Mouse (Mus musculus): ENCODE results near the gene Med14. TPM values are rescaled to one million over a fixed set of nuclear protein-coding genes. Genes with fewer than 3 reads are reported as not detected.

Gene Med14
- total RNA-seq (2012; rRNA removed), result 10.3 and 11.8 TPM in 2 replicates
- total RNA-seq (2014; rRNA removed), result 12.7 and 15.0 TPM in 2 replicates
- polyA plus RNA-seq (2012; ENCODE audit: insufficient read length, low read depth), result 16.7 and 18.3 TPM in 2 replicates

DNA sequence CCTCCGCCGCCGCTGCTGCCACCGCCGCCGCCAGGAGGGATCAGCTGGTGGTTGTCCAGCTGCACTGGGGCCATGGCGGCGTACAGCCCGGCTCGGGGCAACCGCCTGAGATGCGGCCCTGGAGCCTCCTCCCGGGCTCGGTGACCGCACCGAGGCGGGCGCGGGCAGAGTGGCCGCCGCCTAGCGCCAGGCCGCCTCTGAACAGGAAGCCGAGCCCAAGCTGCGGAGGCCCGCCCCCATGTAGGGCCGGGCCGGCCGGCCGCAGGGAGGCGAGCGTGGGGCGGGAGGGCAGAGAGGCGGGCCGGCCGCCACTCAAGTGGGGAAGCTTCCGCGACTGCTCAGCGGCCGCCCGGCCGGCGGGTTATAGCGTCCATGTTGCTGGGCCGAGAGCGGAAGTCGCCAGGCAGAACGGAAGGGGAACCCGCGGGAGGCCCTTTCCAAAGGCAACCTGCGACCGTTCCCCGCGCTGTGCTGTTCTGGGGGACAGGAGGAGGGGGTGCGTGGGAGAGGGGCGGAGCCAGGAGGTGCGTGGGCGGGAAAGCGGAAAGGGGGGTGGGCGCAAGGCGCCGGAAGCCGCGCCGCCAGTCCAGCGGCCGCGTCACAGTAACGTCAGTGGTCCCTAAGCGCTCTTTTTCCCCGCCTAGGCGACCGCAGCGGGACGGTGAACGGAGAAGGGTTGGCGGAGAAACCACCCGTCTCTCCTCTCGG lies at the start of gene Med14:
Gene Med14, minus strand, starts transcription at position 448 of the 708 bp plus-strand sequence.
- dilution Hi-C loops (cut with MboI; ENCODE audit: extremely low pct_ligation_motif_present, extremely low pct_unique_long_range_greater_than_20kb, low sequenced_read_pairs), result no loop called here
- no peaks in the 10 kb centered on the region for H3K27me3 ChIP-seq (replicated peaks)

DNA sequence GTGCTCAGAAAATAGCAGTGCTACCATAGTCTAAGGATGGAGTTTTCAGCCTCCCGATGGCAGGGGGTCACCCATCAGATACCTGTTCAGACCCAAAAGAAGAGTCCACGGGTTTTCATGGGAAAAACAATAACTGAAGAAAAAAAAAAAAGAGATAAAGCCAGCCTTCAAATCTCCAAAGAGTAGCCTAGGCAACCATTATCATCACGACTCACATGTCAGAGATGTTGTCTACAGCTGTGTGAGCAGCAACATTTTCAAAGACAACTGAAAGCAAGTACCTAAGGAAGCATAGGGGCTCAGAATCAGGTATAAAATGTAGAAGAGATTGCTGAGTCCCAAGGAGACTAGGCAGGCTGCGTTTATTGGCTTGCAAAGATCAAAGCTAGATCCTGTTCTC lies 38.7 kb upstream of the Med14 start:
- dilution Hi-C loops (cut with MboI; ENCODE audit: extremely low pct_ligation_motif_present, extremely low pct_unique_long_range_greater_than_20kb, low sequenced_read_pairs) (no loop called here), in situ Hi-C loops (cut with MboI; ENCODE audit: low pct_ligation_motif_present, low pct_unique_long_range_greater_than_20kb, low sequenced_read_pairs) (no loop called here)
- no peaks in the 10 kb centered on the region for H3K79me2 ChIP-seq (replicated peaks; ENCODE audit: control insufficient read depth, extremely low read depth, insufficient read depth, poor library complexity, severe bottlenecking)
- H3K9me3 ChIP-seq (replicated peaks; ENCODE audit: low read length), result no peaks in the 10 kb centered on the region
- H3K4me2 ChIP-seq (ENCODE audit: insufficient read depth, low read depth, poor library complexity, severe bottlenecking), result no peak overlapping the region
- H3K4me3 ChIP-seq (replicated peaks in 1 of 3; ENCODE audit: low read depth in 2 of 3, low read length in 2 of 3, poor library complexity in 1 of 3), result no peak overlapping the region
- H3K27me3 ChIP-seq (replicated peaks), result no peaks in the 10 kb centered on the region
- DNase-seq (ENCODE audit: extremely low read depth), result no peak
- no peak overlapping the region for H3K27ac ChIP-seq (ENCODE audit: insufficient read depth, low read depth)
- H3K9ac ChIP-seq (ENCODE audit: insufficient read depth, low read depth), result no peak overlapping the region
- H3K36me3 ChIP-seq (replicated peaks in 1 of 2; ENCODE audit: control insufficient read depth in 1 of 2, insufficient read depth in 1 of 2, low read length in 1 of 2), result no peaks in the 10 kb centered on the region
- no peak for TF ChIP-seq MEF2A (IDR thresholded peaks at IDR 0.05; ENCODE audit: borderline replicate concordance, low read depth, low read length)
- no peak for TF ChIP-seq E2F4 (IDR thresholded peaks at IDR 0.05; ENCODE audit: insufficient replicate concordance, low read depth, low read length)
- TF ChIP-seq ZC3H11A (IDR thresholded peaks at IDR 0.05; ENCODE audit: low read depth, low read length), result no peak
- TF ChIP-seq RAD21 (IDR thresholded peaks at IDR 0.05; ENCODE audit: low read depth, low read length), result no peak
- TF ChIP-seq MAFK (IDR thresholded peaks at IDR 0.05; ENCODE audit: insufficient replicate concordance, low read length), result no peak
- no peak for TF ChIP-seq MXI1 (IDR thresholded peaks at IDR 0.05; ENCODE audit: low read depth, low read length)
- TF ChIP-seq KAT2A (IDR thresholded peaks at IDR 0.05; ENCODE audit: insufficient replicate concordance, low read length), result no peak
- TF ChIP-seq POLR2A (IDR thresholded peaks at IDR 0.05; ENCODE audit: low read depth, low read length), result no peak
- no peak for TF ChIP-seq PAX5 (IDR thresholded peaks at IDR 0.05; ENCODE audit: low read length)
- TF ChIP-seq CHD2 (IDR thresholded peaks at IDR 0.05; ENCODE audit: low read length), result no peak
- no peak for TF ChIP-seq TCF12 (IDR thresholded peaks at IDR 0.05; ENCODE audit: low read depth, low read length)
- TF ChIP-seq BHLHE40 (IDR thresholded peaks at IDR 0.05; ENCODE audit: low read depth, low read length), result no peak
- TF ChIP-seq HCFC1 (IDR thresholded peaks at IDR 0.05; ENCODE audit: low read depth, low read length), result no peak
- no peak for TF ChIP-seq USF2 (conservative IDR thresholded peaks at IDR 0.05; ENCODE audit: low read depth, low read length)
- TF ChIP-seq EP300 (IDR thresholded peaks at IDR 0.05; ENCODE audit: low read length), result no peak
- no peak for TF ChIP-seq CTCF (conservative IDR thresholded peaks at IDR 0.05 in 1 of 2, IDR thresholded peaks at IDR 0.05 in 1 of 2; ENCODE audit: low read depth in 2 of 2, low read length in 2 of 2)
- H3K4me1 ChIP-seq (ENCODE audit: control insufficient read depth in 1 of 2, insufficient read depth in 2 of 2), result no peaks in the 10 kb centered on the region

More for the DNA sequence above, at the start of gene Med14:
- in situ Hi-C loops (cut with MboI; ENCODE audit: low pct_ligation_motif_present, low pct_unique_long_range_greater_than_20kb, low sequenced_read_pairs), result no loop called here
- no peaks in the 10 kb centered on the region for H3K9me3 ChIP-seq (replicated peaks; ENCODE audit: low read length)
- H3K4me1 ChIP-seq (ENCODE audit: control insufficient read depth in 1 of 2, insufficient read depth in 2 of 2), result peaks cover 0 to 4% of the 10 kb centered on the region in 2 experiments; a peak in 1 of 4 replicates
- peak within 1 kb of the TSS; percentile 89 for H3K27ac ChIP-seq (ENCODE audit: insufficient read depth, low read depth)
- peak within 1 kb of the TSS; percentile 72 for H3K9ac ChIP-seq (ENCODE audit: insufficient read depth, low read depth)
- no peak for TF ChIP-seq GABPA (IDR thresholded peaks at IDR 0.05; ENCODE audit: insufficient replicate concordance, low read depth, low read length)
- TF ChIP-seq MAFK (IDR thresholded peaks at IDR 0.05; ENCODE audit: insufficient replicate concordance, low read length), result no peak
- 0 out of 2 replicates have a peak, but pooled peaks have one; percentile 19 for TF ChIP-seq E2F4 (IDR thresholded peaks at IDR 0.05; ENCODE audit: insufficient replicate concordance, low read depth, low read length)
- TF ChIP-seq JUND (conservative IDR thresholded peaks at IDR 0.05; ENCODE audit: low read depth, low read length), result no peak
- TF ChIP-seq MAZ (IDR thresholded peaks at IDR 0.05; ENCODE audit: low read depth, low read length), result no peak
- peak; percentile 28; the same call in 1 of the 2 replicates for TF ChIP-seq ETS1 (conservative IDR thresholded peaks at IDR 0.05; ENCODE audit: low read depth, low read length)
- peak; percentile 56; the same call in 1 of the 2 replicates for TF ChIP-seq IRF4 (IDR thresholded peaks at IDR 0.05; ENCODE audit: low read depth, low read length)
- no peak for TF ChIP-seq ZC3H11A (IDR thresholded peaks at IDR 0.05; ENCODE audit: low read depth, low read length)
- 0 out of 2 replicates have a peak, but pooled peaks have one; percentile 5 for TF ChIP-seq TBP (conservative IDR thresholded peaks at IDR 0.05; ENCODE audit: low read depth, low read length)
- TF ChIP-seq JUN (IDR thresholded peaks at IDR 0.05; ENCODE audit: insufficient read depth, low read depth, low read length), result no peak
- no peak for TF ChIP-seq EP300 (IDR thresholded peaks at IDR 0.05; ENCODE audit: low read length)
- peak; percentile 48 for TF ChIP-seq NRF1 (IDR thresholded peaks at IDR 0.05; ENCODE audit: low read depth, low read length)
- peak; percentile 26; the same call in 1 of the 2 replicates for TF ChIP-seq MEF2A (IDR thresholded peaks at IDR 0.05; ENCODE audit: borderline replicate concordance, low read depth, low read length)
- TF ChIP-seq CHD2 (IDR thresholded peaks at IDR 0.05; ENCODE audit: low read length), result no peak
- TF ChIP-seq POLR2AphosphoS2 (IDR thresholded peaks at IDR 0.05; ENCODE audit: low read depth, low read length), result no peak
- TF ChIP-seq MAX (IDR thresholded peaks at IDR 0.05; ENCODE audit: low read length), result no peak
- peak; percentile 97 for TF ChIP-seq UBTF (IDR thresholded peaks at IDR 0.05; ENCODE audit: low read depth, low read length)
- TF ChIP-seq USF1 (IDR thresholded peaks at IDR 0.05; ENCODE audit: low read depth, low read length), result no peak
- no peak for TF ChIP-seq PAX5 (IDR thresholded peaks at IDR 0.05; ENCODE audit: low read length)
- TF ChIP-seq HCFC1 (IDR thresholded peaks at IDR 0.05; ENCODE audit: low read depth, low read length), result peak; percentile 35; the same call in 1 of the 2 replicates
- no peak for TF ChIP-seq ZNF384 (IDR thresholded peaks at IDR 0.05; ENCODE audit: low read depth, low read length)
- TF ChIP-seq SIN3A (IDR thresholded peaks at IDR 0.05; ENCODE audit: low read length), result no peak; the same call in 1 of the 2 replicates
- TF ChIP-seq TCF12 (IDR thresholded peaks at IDR 0.05; ENCODE audit: low read depth, low read length), result peak; percentile 55; the same call in 1 of the 2 replicates
- no peak for TF ChIP-seq CTCF (conservative IDR thresholded peaks at IDR 0.05 in 1 of 2, IDR thresholded peaks at IDR 0.05 in 1 of 2; ENCODE audit: low read depth in 2 of 2, low read length in 2 of 2)
- no peak for TF ChIP-seq SMC3 (IDR thresholded peaks at IDR 0.05; ENCODE audit: low read depth, low read length)
- TF ChIP-seq RAD21 (IDR thresholded peaks at IDR 0.05; ENCODE audit: low read depth, low read length), result no peak
- TF ChIP-seq POLR2A (IDR thresholded peaks at IDR 0.05; ENCODE audit: low read depth, low read length), result peak; percentile 63
- no peak for TF ChIP-seq MYC (IDR thresholded peaks at IDR 0.05; ENCODE audit: low read depth, low read length)
- TF ChIP-seq ZKSCAN1 (IDR thresholded peaks at IDR 0.05; ENCODE audit: borderline replicate concordance, low read depth, low read length), result no peak
- TF ChIP-seq CHD1 (IDR thresholded peaks at IDR 0.05; ENCODE audit: low read depth, low read length), result no peak
- no peak; the same call in 1 of the 2 replicates for TF ChIP-seq ZMIZ1 (IDR thresholded peaks at IDR 0.05; ENCODE audit: low read depth, low read length)
- no peak for TF ChIP-seq RCOR1 (conservative IDR thresholded peaks at IDR 0.05; ENCODE audit: low read depth, low read length)
- peak; percentile 71; the same call in 1 of the 2 replicates for TF ChIP-seq NELFE (IDR thresholded peaks at IDR 0.05; ENCODE audit: low read depth, low read length)
- TF ChIP-seq ELF1 (IDR thresholded peaks at IDR 0.05; ENCODE audit: low read depth, low read length), result peak; percentile 83
- no peak; the same call in 1 of the 2 replicates for TF ChIP-seq MXI1 (IDR thresholded peaks at IDR 0.05; ENCODE audit: low read depth, low read length)
- TF ChIP-seq KAT2A (IDR thresholded peaks at IDR 0.05; ENCODE audit: insufficient replicate concordance, low read length), result no peak
- 0 out of 2 replicates have a peak, but pooled peaks have one; percentile 19 for TF ChIP-seq BHLHE40 (IDR thresholded peaks at IDR 0.05; ENCODE audit: low read depth, low read length)
- TF ChIP-seq USF2 (conservative IDR thresholded peaks at IDR 0.05; ENCODE audit: low read depth, low read length), result no peak
- peak within 1 kb of the TSS; percentile 21 for H3K4me2 ChIP-seq (ENCODE audit: insufficient read depth, low read depth, poor library complexity, severe bottlenecking)
- H3K36me3 ChIP-seq (replicated peaks in 1 of 2; ENCODE audit: control insufficient read depth in 1 of 2, insufficient read depth in 1 of 2, low read length in 1 of 2), result no peaks in the 10 kb centered on the region
- DNase-seq (ENCODE audit: extremely low read depth), result peak; percentile 77
- H3K4me3 ChIP-seq (replicated peaks in 1 of 3; ENCODE audit: low read depth in 2 of 3, low read length in 2 of 3, poor library complexity in 1 of 3), result peak within 1 kb of the TSS; percentile 64 to 82 (median 66)
- peaks cover 30% of the 10 kb centered on the region for H3K79me2 ChIP-seq (replicated peaks; ENCODE audit: control insufficient read depth, extremely low read depth, insufficient read depth, poor library complexity, severe bottlenecking)
